Mouse (Mus musculus) limb, embryonic 14.5 days (tissue): Measurements from ENCODE around the gene Mxra8. TPM values are rescaled to one million over a fixed set of nuclear protein-coding genes. Genes with fewer than 3 reads are reported as not detected.

Source experiments
- ATAC-seq: fragments of 200-750 bp; cut with Nextera tagmentation; 2 replicates; pipeline ENCODE4 v1.8.0; 2017; ENCODE audit warnings: low read depth, moderate number of reproducible peaks, moderate TSS enrichment; ENCODE audit not compliant: low FRiP score
- DNase-seq: peaks from one replicate; pipeline ENCODE4 v3.0.0-alpha.2; 2015; ENCODE audit warnings: low spot score
- H3K27ac ChIP-seq: fragments of 300-500 bp; sonication (generic); replicated peaks from 2 replicates; pipeline ENCODE4 v1.5.1; 2014; ENCODE audit warnings: low read depth, mild to moderate bottlenecking, low read length, moderate library complexity, mixed read lengths
- H3K27me3 ChIP-seq: fragments of 300-500 bp; sonication (generic); 2 replicates; pipeline ENCODE4 v1.6.1; 2014; ENCODE audit warnings: low read length, mixed read lengths; ENCODE audit not compliant: control insufficient read depth, insufficient read depth
- H3K36me3 ChIP-seq: fragments of 300-500 bp; sonication (generic); 2 replicates; pipeline ENCODE4 v1.6.1; 2014; ENCODE audit warnings: mild to moderate bottlenecking, low read length, moderate library complexity, mixed read lengths; ENCODE audit not compliant: control insufficient read depth, insufficient read depth
- H3K4me1 ChIP-seq: fragments of 300-500 bp; sonication (generic); 2 replicates; pipeline ENCODE4 v1.6.1; 2014; ENCODE audit warnings: antibody characterized with exemption, low read length, mixed read lengths; ENCODE audit not compliant: control insufficient read depth, insufficient read depth
- H3K4me2 ChIP-seq: fragments of 300-500 bp; sonication (generic); replicated peaks from 2 replicates; pipeline ENCODE4 v1.6.1; 2014; ENCODE audit warnings: low read depth, mild to moderate bottlenecking, low read length, moderate library complexity; ENCODE audit not compliant: severe bottlenecking
- H3K4me3 ChIP-seq: fragments of 300-500 bp; sonication (generic); replicated peaks from 2 replicates; pipeline ENCODE4 v1.5.1; 2014; ENCODE audit warnings: low read length
- H3K9ac ChIP-seq: fragments of 300-500 bp; sonication (generic); 2 replicates; pipeline ENCODE4 v1.6.1; 2014; ENCODE audit warnings: mild to moderate bottlenecking, low read depth, low read length, moderate library complexity; ENCODE audit not compliant: severe bottlenecking
- H3K9me3 ChIP-seq: fragments of 300-500 bp; sonication (generic); 2 replicates; pipeline ENCODE4 v1.6.1; 2016; ENCODE audit warnings: low read length; ENCODE audit not compliant: control insufficient read depth
- POLR2A ChIP-seq: fragments of 200-500 bp; IDR thresholded peaks from 2 replicates; pipeline ENCODE4 v1.8.0; 2012; ENCODE audit warnings: inconsistent platforms, mild to moderate bottlenecking, moderate library complexity, borderline replicate concordance; ENCODE audit not compliant: insufficient read depth, insufficient read length; ENCODE audit errors: extremely low read depth
- WGBS: fragments of 180-500 bp; shearing (Covaris S2); extraction: QIAGEN DNeasy Blood & Tissue Kit; methylation state at CpG from one replicate; pipeline ENCODE4 v1.1.7; 2014; 5-methylcytosine and 5-hydroxymethylcytosine counted together
- polyA plus RNA-seq, 2 experiments: library from polyadenylated mRNA; depleted of rRNA in 1 of 2; stranded (reverse) in 1 of 2; unstranded in 1 of 2; fragments of >200 nt; fragmentation: Nextera tagmentation in 1 of 2; extraction: Ambion mirVana in 1 of 2; gene quantifications; 2 replicates each; pipeline versions ENCODE4 v1.2.1 to v1.2.3; 2012 to 2014

Mxra8 gene
- polyA plus RNA-seq, 2 experiments: 109 to 218 TPM

DNA sequence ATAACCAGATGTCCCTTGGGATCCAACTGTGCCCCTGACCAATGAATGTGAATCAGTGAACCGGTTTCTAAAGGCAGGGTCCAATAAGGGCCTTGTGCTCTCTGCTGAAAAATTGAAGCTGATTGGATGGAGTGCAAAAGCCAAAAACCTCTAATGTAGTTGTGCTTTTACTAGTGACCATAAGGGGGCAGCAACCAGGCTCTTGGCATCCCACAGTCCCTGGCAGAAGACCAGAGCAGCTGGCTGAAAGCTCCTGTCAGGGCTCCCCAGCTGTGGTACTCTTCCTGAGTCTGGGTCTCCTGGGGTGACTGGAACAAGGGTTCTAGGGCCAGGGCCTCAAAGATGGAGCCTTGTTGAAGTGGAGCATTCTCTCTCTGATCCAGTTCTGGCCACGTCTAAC is 5.6 kb upstream of the Mxra8 start:
- Histone ChIP-seq H3K4me2 (0 out of 2 replicates have a peak overlapping the region, but pooled peaks have one; percentile 2), H3K4me1 (peaks cover 15% of the 10 kb centered on the region), H3K9ac (no peak overlapping the region), H3K9me3 (no peaks in the 10 kb centered on the region), H3K27me3 (no peaks in the 10 kb centered on the region), H3K36me3 (peaks cover 8% of the 10 kb centered on the region; the same call in 1 of the 2 replicates), H3K27ac (peak overlapping the region; percentile 46; the same call in 1 of the 2 replicates), H3K4me3 (no peak overlapping the region)
- WGBS: 50% methylated on average over 2 of the region's 2 CpGs
- ATAC-seq (peak; percentile 34; the same call in 1 of the 2 replicates), DNase-seq (peak; percentile 95)
- TF ChIP-seq POLR2A: no peak

DNA sequence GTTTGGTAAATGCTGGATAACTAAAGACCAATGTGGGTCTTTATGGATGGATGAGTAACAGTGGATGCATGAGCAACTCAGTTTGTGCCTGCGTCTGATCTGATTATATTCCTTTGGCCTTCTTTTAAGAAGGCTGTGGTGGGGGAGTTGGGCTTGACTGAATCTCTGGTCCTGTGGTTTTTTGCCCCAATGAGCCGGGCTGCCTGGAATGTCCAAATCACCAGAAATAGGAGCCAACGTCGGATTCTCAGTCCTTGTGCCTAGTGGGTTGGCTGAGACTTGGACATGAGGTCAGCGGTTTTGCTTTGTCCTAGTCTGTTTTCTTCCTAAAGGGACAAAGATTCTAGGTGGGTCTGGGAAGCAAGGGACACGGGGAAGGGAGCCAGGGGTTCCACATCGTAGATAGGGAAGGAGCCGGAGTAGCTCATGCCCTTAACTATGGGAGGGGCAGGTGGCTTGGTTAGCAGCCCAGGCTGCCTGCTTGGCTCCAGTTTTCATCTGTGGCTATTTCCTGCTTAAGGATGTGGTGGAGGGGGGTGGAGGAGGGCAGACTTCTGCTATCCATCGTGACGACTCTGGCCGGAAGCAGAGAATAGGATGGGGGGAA is 2.0 kb upstream of the Mxra8 start:
- Histone ChIP-seq H3K9me3 (no peaks in the 10 kb centered on the region), H3K27me3 (no peaks in the 10 kb centered on the region), H3K9ac (no peak overlapping the region), H3K36me3 (peaks cover 13% of the 10 kb centered on the region), H3K4me1 (peaks cover 33% of the 10 kb centered on the region), H3K4me2 (no peak overlapping the region), H3K4me3 (no peak overlapping the region), H3K27ac (no peak overlapping the region)
- no peak for ATAC-seq
- WGBS: 77% methylated on average over 11 of the region's 11 CpGs
- no peak for DNase-seq
- no peak for TF ChIP-seq POLR2A

DNA sequence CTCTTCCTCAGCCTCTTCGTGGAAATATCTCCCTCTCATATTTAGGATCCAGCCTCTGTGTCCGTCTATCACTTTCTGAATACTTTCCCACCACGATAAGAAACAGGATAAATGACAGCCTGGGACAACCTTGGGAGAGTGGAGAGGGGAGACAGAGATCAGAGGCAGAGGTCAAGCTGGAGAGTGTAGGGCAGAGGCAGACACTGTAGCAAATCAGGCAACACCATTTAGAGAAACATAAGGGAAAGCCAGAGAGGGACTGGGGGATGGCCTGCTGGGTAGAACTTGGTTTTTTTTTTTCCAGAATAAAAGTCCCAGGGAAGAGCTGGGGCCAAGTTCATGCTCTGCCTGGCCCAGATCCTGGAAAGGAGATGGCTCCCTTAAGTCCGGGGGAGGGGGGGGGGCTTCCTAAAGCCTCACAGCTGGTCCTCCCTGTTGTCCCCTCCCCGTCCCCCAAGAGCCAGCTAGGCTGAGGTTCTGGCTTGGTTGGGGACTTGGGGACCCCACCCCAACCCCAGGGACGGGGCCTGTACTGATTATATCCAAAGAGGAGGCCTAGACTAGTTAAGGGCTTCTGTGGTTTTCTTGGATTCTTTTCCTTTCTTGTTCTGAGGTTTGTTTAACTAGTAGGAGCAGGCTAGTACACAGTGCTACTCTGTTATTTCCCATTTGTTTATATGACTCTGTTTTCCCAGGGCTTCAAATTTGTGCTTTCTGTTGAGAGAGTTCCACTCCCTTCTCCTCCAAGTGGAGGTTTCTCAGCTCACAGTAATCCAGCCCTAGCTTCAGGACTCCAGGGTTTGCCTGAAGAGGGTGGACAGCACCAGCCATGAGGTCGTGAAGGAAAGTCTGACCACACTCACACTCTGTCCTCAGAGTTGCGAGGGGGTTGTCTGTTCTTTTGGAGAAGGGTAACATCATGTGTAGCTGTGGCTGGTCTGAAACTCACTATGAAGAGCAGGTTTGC is 1.0 kb upstream of the Mxra8 start:
- Histone ChIP-seq H3K4me3 (no peak overlapping the region), H3K27ac (peak overlapping the region; percentile 76; the same call in 1 of the 2 replicates), H3K27me3 (no peaks in the 10 kb centered on the region), H3K36me3 (peaks cover 11% of the 10 kb centered on the region), H3K9ac (no peak overlapping the region), H3K9me3 (no peaks in the 10 kb centered on the region), H3K4me1 (peaks cover 33% of the 10 kb centered on the region), H3K4me2 (peak overlapping the region; percentile 68; the same call in 1 of the 2 replicates)
- no peak for ATAC-seq
- no peak for DNase-seq
- TF ChIP-seq POLR2A: no peak
- WGBS: 56% methylated on average over 8 of the region's 8 CpGs

DNA sequence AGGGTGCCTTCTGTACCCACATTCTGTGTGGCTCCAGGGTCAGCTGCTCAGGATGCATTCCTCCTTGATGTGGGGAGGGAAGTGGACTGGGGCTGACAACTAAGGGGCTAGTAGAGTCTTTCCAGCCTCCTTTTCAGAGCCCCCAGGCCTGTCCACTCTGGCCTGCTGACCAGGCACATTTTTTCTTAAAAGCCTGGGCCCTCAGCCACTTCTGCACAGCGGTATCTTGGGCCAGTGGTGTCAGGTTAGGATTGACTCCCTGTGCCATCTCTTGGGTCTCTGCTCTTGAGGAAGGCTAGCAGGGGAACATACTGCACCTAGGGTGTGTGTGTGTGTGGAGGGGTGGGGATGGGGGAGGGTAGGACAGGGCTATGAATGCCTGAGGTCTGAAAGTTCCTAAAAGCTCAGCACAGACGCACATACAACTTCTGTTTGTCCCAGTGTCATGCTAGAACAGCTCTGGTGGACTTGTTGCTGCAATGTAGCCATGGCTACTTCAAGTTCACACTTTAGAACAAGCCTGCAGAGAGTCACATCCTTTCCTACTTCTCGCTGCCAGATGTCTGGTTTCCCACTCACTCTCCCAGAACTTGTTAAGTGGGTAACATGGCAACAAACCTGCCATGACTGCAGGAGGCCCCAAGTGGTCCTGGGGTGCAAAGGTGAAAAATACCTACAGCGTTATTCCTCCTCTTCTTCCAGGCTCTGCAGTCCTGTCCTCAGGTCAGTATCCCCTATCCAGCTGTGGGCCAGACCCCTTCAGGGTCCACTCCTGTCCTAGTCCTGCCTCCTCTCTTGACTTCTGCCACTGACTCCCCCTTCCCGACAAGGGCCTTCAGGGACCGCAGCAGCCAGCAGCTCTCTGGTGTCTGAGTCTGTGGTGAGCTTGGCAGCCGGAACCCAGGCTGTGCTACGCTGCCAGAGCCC is 859 bp downstream of the Mxra8 start:
- no peak for TF ChIP-seq POLR2A
- H3K27me3 ChIP-seq: no peaks in the 10 kb centered on the region
- peaks cover 24% of the 10 kb centered on the region for H3K4me1 ChIP-seq
- WGBS: 4% methylated on average over 8 of the region's 8 CpGs
- no peak for DNase-seq
- no peaks in the 10 kb centered on the region for H3K9me3 ChIP-seq
- H3K9ac ChIP-seq: peak overlapping the region; percentile 62
- H3K4me3 ChIP-seq: peak overlapping the region; percentile 48
- ATAC-seq: peak; percentile 5; the same call in 1 of the 2 replicates
- H3K27ac ChIP-seq: peak overlapping the region; percentile 76
- peaks cover 21% of the 10 kb centered on the region for H3K36me3 ChIP-seq
- H3K4me2 ChIP-seq: peak overlapping the region; percentile 68
